Mouse (Mus musculus) 416B (cell line): ENCODE data around the gene Ptpn21.
A peak's percentile ranks its signal among the peaks of the same experiment; 100 is the strongest.

ENCODE experiments used
- DNase-seq: peaks from one replicate; pipeline ENCODE4 v3.0.0; 2011; ENCODE audit warnings: low read depth

Ptpn21 gene

GRCm38 (mm10) chr12:98736951-98737800, at the start of gene Ptpn21:
Gene Ptpn21, minus strand, starts transcription at chr12:98737405.
- DNase-seq: no peak

- DNase-seq: peak; percentile 13
Observed at GRCm38 (mm10) chr12:98784251-98784650, 47.0 kb upstream of the Ptpn21 start.

- DNase-seq: peak; percentile 58
Observed at GRCm38 (mm10) chr12:98779148-98779547, 41.9 kb upstream of the Ptpn21 start.

GRCm38 (mm10) chr12:98777509-98777908, 40.3 kb upstream of the Ptpn21 start:
- DNase-seq: no peak

GRCm38 (mm10) chr12:98766241-98766640, 29.0 kb upstream of the Ptpn21 start:
- no peak for DNase-seq

GRCm38 (mm10) chr12:98759700-98760099, 22.5 kb upstream of the Ptpn21 start:
- DNase-seq: no peak

GRCm38 (mm10) chr12:98757636-98758035, 20.4 kb upstream of the Ptpn21 start:
- DNase-seq: no peak

GRCm38 (mm10) chr12:98747380-98747753, 10.2 kb upstream of the Ptpn21 start:
- peak; percentile 41 for DNase-seq

GRCm38 (mm10) chr12:98746746-98747379, 9.7 kb upstream of the Ptpn21 start, which contains the start of gene Zc3h14:
Gene Zc3h14, plus strand, starts transcription at chr12:98746964.
- DNase-seq: peak; percentile 90

- DNase-seq: peak; percentile 89
Observed at GRCm38 (mm10) chr12:98746131-98746530, 8.9 kb upstream of the Ptpn21 start.

- DNase-seq: no peak
Observed at GRCm38 (mm10) chr12:98745626-98746025, 8.4 kb upstream of the Ptpn21 start.

GRCm38 (mm10) chr12:98741011-98741501, 3.9 kb upstream of the Ptpn21 start:
- DNase-seq: no peak

- no peak for DNase-seq
Observed at GRCm38 (mm10) chr12:98737801-98738350, 671 bp upstream of the Ptpn21 start.

GRCm38 (mm10) chr12:98734880-98735801, 2.1 kb downstream of the Ptpn21 start:
- no peak for DNase-seq

- peak; percentile 84 for DNase-seq
Observed at GRCm38 (mm10) chr12:98734246-98734879, 2.8 kb downstream of the Ptpn21 start.

- no peak for DNase-seq
Observed at GRCm38 (mm10) chr12:98733776-98734175, 3.4 kb downstream of the Ptpn21 start.

GRCm38 (mm10) chr12:98733165-98733564, 4.0 kb downstream of the Ptpn21 start:
- DNase-seq: no peak

- no peak for DNase-seq
Observed at GRCm38 (mm10) chr12:98730682-98731081, 6.5 kb downstream of the Ptpn21 start.

GRCm38 (mm10) chr12:98727186-98727585, 10.0 kb downstream of the Ptpn21 start:
- DNase-seq: no peak

GRCm38 (mm10) chr12:98726078-98726477, 11.1 kb downstream of the Ptpn21 start:
- no peak for DNase-seq

GRCm38 (mm10) chr12:98724976-98725375, 12.2 kb downstream of the Ptpn21 start:
- no peak for DNase-seq
